In genomic region chr19:32210450-32211292, GRCm38 (mm10) we compare ENCODE assay signal across 8 mouse cellular contexts.
DNase-seq lines count a peak whose midpoint lies in the region; ATAC-seq lines count a peak whose summit lies in the region.

No protein-coding gene starts in this region.

- peaks cover 11% of the 10 kb centered on the region for H3K4me1 ChIP-seq in hindbrain, embryonic 13.5 days (replicated peaks)

- H3K27me3 ChIP-seq in hindbrain, embryonic 13.5 days = 0 out of 2 replicates have a peak, but pooled peaks cover 3% of the 10 kb centered on the region

- H3K4me3 ChIP-seq in hindbrain, embryonic 13.5 days = peak overlapping the region; percentile 32

- H3K9me3 ChIP-seq in hindbrain, embryonic 13.5 days = no peaks in the 10 kb centered on the region

- ATAC-seq in hindbrain, embryonic 13.5 days (ENCODE audit: low FRiP score) = peak; percentile 66
- peak; percentile 94 for ATAC-seq in megakaryocyte, adult 5-6 weeks (ENCODE audit: poor library complexity, severe bottlenecking)

- peak; percentile 81 for DNase-seq in T-cell, adult 2 months (ENCODE audit: low spot score)
- peak; percentile 30 for DNase-seq in cerebellum, adult 9-11 months
- peak; percentile 34 to 43 for DNase-seq in frontal cortex, postnatal 14 days (ENCODE audit: low spot score in 2 of 2)
- peak; percentile 26 to 48 for DNase-seq in left cerebral cortex, adult 8-10 months (ENCODE audit: low spot score in 2 of 2)
- DNase-seq in right cerebral cortex, postnatal 14 days = peak; percentile 47
- peak; percentile 80 to 81 for DNase-seq in urinary bladder, postnatal 4 days (ENCODE audit: low spot score in 2 of 2)

- no peak overlapping the region for H3K27ac ChIP-seq in hindbrain, embryonic 13.5 days

- no peak overlapping the region for H3K9ac ChIP-seq in hindbrain, embryonic 13.5 days

- 5% methylated on average over 34 of the region's 34 CpGs for WGBS in hindbrain, embryonic 13.5 days

- H3K4me2 ChIP-seq in hindbrain, embryonic 13.5 days = peak overlapping the region; percentile 56

- H3K36me3 ChIP-seq in hindbrain, embryonic 13.5 days = no peaks in the 10 kb centered on the region

Comparison
In these comparisons a context has a peak if more than half of its experiments do, and no peak if none do; other contexts are left out.
1. DNase-seq: peak in every context shown above with its lines; median percentile 81 in T-cell, adult 2 months; 80 in urinary bladder, postnatal 4 days; 47 in right cerebral cortex, postnatal 14 days; 38 in frontal cortex, postnatal 14 days; 37 in left cerebral cortex, adult 8-10 months; 30 in cerebellum, adult 9-11 months.